Mouse (Mus musculus): ENCODE data around the gene Bpifa6. TPM values are rescaled to one million over a fixed set of nuclear protein-coding genes. Genes with fewer than 3 reads are reported as not detected.

The Bpifa6 gene
- not detected in 2 replicates for total RNA-seq (2014; rRNA removed)
- polyA plus RNA-seq (2015; fragmentation: Nextera tagmentation; extraction: Ambion mirVana): not detected in 2 replicates

DNA sequence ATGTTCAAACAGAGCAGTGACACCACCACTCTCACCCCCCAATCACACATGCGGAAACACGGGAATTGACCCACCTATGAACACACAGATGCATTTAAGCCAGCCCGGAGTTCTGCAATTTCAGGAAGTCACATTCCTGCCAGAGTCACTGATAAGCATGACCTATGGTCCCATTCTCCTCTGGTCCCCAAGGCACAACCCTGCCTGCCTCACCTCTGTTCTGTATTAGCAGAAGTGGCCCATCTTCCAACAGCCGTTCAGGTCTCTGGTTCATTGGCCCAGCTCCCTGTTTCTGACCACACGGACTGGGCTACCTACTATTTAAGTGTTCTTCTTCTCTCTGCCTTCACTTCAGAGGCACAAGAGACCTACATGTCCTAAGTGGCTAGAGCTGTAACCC lies at the start of gene Bpifa6:
Gene Bpifa6 (plus strand): TSS at position 364 of the 400 bp plus-strand sequence.
- DNase-seq (ENCODE audit: low spot score) (no peak), ATAC-seq (ENCODE audit: low FRiP score) (no peak)
- TF ChIP-seq CTCF (IDR thresholded peaks at IDR 0.05): no peak
- Histone ChIP-seq H3K4me3 (ENCODE audit: low read depth, low read length) (no peak within 1 kb of the TSS), H3K9me3 (ENCODE audit: low read length) (no peaks in the 10 kb centered on the region), H3K4me2 (ENCODE audit: low read depth, low read length, poor library complexity, severe bottlenecking) (no peak within 1 kb of the TSS), H3K27ac (ENCODE audit: low read depth, low read length) (no peak within 1 kb of the TSS), H3K4me1 (ENCODE audit: insufficient read depth, low read length) (no peaks in the 10 kb centered on the region), H3K27me3 (ENCODE audit: insufficient read depth, low read length) (no peaks in the 10 kb centered on the region), H3K9ac (replicated peaks; ENCODE audit: low read length, poor library complexity, severe bottlenecking) (no peak within 1 kb of the TSS), H3K36me3 (ENCODE audit: insufficient read depth, low read length) (no peaks in the 10 kb centered on the region)
- 87% methylated on average over 5 of the region's 5 CpGs for WGBS

DNA sequence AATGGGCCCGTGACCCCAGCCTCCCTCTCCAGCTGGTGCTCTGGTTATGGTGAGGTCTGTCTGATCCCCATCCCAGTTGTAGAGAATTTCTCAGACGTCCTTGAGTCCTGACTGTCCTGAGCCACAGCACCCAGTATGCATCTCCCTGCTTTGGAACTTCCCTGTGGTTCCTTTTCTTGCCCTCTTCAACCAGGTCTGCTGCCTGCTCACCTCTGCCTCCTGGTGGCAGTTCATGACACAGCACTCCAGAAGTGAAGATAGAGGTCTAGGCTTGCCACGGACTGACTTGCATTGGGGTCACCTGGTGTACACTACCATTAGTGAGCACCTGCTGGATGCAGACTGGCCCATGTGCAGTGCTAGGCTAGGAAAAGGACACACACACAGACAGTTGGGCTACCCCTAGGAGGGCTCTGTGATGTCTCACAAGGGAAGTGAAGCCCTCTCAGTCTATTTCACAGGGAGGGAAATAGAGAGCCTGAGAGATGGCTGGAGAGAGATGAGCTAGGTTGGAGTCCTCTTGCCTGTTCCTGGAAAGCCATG lies 44.8 kb upstream of the Bpifa6 start:
- no peak for ATAC-seq (ENCODE audit: low FRiP score)
- H3K9me3 ChIP-seq (ENCODE audit: low read length): no peaks in the 10 kb centered on the region
- TF ChIP-seq CTCF (IDR thresholded peaks at IDR 0.05): peak; percentile 86

DNA sequence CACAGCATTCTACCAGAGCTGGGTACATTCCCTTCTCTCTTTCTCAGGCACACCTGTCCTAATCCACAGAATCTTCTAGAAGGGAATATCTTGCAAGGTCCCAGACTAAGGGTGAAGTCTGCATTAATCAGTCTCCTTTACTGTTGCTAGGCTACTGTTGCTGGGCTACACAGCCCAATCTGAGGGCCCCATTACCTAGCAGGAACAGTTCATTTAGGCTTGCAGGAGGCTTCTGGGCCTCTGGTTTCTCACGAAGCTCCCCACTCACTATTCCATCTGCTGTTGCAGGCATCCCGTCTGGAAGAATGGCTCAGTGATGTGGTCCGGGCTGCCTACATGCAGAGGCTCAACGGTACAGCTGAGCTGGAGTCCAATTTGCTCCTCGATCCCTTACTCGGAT lies 43.6 kb upstream of the Bpifa6 start:
- H3K27ac ChIP-seq (ENCODE audit: low read depth, low read length): 0 out of 2 replicates have a peak overlapping the region, but pooled peaks have one; percentile 18
- ATAC-seq (ENCODE audit: low FRiP score): no peak
- TF ChIP-seq CTCF (IDR thresholded peaks at IDR 0.05): no peak
- H3K9ac ChIP-seq (replicated peaks; ENCODE audit: low read length, poor library complexity, severe bottlenecking): no peak overlapping the region
- H3K36me3 ChIP-seq (ENCODE audit: insufficient read depth, low read length): no peaks in the 10 kb centered on the region
- 46% methylated on average over 6 of the region's 6 CpGs for WGBS
- H3K4me1 ChIP-seq (ENCODE audit: insufficient read depth, low read length): peaks cover 5% of the 10 kb centered on the region
- H3K4me2 ChIP-seq (ENCODE audit: low read depth, low read length, poor library complexity, severe bottlenecking): no peak overlapping the region
- H3K27me3 ChIP-seq (ENCODE audit: insufficient read depth, low read length): no peaks in the 10 kb centered on the region
- no peak overlapping the region for H3K4me3 ChIP-seq (ENCODE audit: low read depth, low read length)
- no peaks in the 10 kb centered on the region for H3K9me3 ChIP-seq (ENCODE audit: low read length)
- DNase-seq (ENCODE audit: low spot score): peak; percentile 51

More for the DNA sequence above, 44.8 kb upstream of the Bpifa6 start:
- peaks cover 5% of the 10 kb centered on the region for H3K4me1 ChIP-seq (ENCODE audit: insufficient read depth, low read length)
- no peak overlapping the region for H3K4me3 ChIP-seq (ENCODE audit: low read depth, low read length)
- H3K27ac ChIP-seq (ENCODE audit: low read depth, low read length): no peak overlapping the region
- H3K9ac ChIP-seq (replicated peaks; ENCODE audit: low read length, poor library complexity, severe bottlenecking): no peak overlapping the region
- DNase-seq (ENCODE audit: low spot score): peak; percentile 27
- no peaks in the 10 kb centered on the region for H3K36me3 ChIP-seq (ENCODE audit: insufficient read depth, low read length)
- 40% methylated on average over 3 of the region's 3 CpGs for WGBS
- H3K27me3 ChIP-seq (ENCODE audit: insufficient read depth, low read length): no peaks in the 10 kb centered on the region
- H3K4me2 ChIP-seq (ENCODE audit: low read depth, low read length, poor library complexity, severe bottlenecking): no peak overlapping the region

DNA sequence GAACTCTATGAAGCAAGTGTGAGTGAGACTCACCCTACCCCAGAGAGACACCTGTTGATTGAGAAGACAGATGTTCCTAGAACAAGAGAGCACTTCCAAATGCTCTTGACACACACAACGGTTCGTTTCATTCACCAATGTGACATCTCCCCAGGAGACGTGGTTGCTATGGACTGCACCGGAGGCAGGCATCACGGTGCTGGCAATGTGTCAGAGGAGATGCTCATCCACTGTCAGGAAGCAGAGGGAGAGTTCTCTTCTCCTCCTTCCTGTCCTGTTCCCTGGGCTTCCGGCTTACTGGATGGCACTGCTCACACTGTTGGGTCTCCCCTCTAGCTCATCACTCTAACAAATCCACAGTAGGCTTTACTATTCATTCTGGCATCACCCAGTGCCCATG lies 41.4 kb upstream of the Bpifa6 start:
- ATAC-seq (ENCODE audit: low FRiP score) (no peak), DNase-seq (ENCODE audit: low spot score) (peak; percentile 50)
- Histone ChIP-seq H3K9me3 (ENCODE audit: low read length) (no peaks in the 10 kb centered on the region), H3K27ac (ENCODE audit: low read depth, low read length) (no peak overlapping the region), H3K9ac (replicated peaks; ENCODE audit: low read length, poor library complexity, severe bottlenecking) (no peak overlapping the region), H3K36me3 (ENCODE audit: insufficient read depth, low read length) (no peaks in the 10 kb centered on the region), H3K27me3 (ENCODE audit: insufficient read depth, low read length) (no peaks in the 10 kb centered on the region), H3K4me1 (ENCODE audit: insufficient read depth, low read length) (peaks cover 5% of the 10 kb centered on the region), H3K4me2 (ENCODE audit: low read depth, low read length, poor library complexity, severe bottlenecking) (no peak overlapping the region), H3K4me3 (ENCODE audit: low read depth, low read length) (no peak overlapping the region)
- TF ChIP-seq CTCF (IDR thresholded peaks at IDR 0.05): no peak
- 54% methylated on average over 6 of the region's 6 CpGs for WGBS

DNA sequence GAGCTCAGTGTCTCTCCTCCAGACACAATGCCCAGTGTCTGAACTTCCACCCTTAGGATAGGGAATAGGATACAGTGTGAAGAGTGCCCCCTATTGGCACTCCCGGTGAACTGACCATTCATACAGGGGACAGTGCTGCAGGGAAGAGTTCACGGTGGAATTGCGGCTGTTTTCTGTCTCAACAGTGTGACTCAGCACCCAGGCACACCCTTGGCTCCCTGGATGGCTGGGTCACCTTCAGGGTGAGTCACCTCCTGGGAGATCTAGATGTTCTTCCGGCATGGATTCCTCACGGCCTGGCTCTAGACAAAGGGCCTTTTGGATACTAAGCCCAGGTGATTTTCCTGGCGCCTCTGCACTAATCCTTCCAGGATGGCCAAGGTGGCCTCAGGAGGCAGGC lies 39.4 kb upstream of the Bpifa6 start:
- Histone ChIP-seq H3K4me2 (ENCODE audit: low read depth, low read length, poor library complexity, severe bottlenecking) (no peak overlapping the region), H3K27ac (ENCODE audit: low read depth, low read length) (no peak overlapping the region), H3K9ac (replicated peaks; ENCODE audit: low read length, poor library complexity, severe bottlenecking) (no peak overlapping the region), H3K27me3 (ENCODE audit: insufficient read depth, low read length) (no peaks in the 10 kb centered on the region), H3K4me1 (ENCODE audit: insufficient read depth, low read length) (peaks cover 5% of the 10 kb centered on the region), H3K36me3 (ENCODE audit: insufficient read depth, low read length) (no peaks in the 10 kb centered on the region), H3K9me3 (ENCODE audit: low read length) (no peaks in the 10 kb centered on the region), H3K4me3 (ENCODE audit: low read depth, low read length) (no peak overlapping the region)
- TF ChIP-seq CTCF (IDR thresholded peaks at IDR 0.05): no peak
- 91% methylated on average over 6 of the region's 6 CpGs for WGBS
- ATAC-seq (ENCODE audit: low FRiP score) (no peak), DNase-seq (ENCODE audit: low spot score) (no peak)

DNA sequence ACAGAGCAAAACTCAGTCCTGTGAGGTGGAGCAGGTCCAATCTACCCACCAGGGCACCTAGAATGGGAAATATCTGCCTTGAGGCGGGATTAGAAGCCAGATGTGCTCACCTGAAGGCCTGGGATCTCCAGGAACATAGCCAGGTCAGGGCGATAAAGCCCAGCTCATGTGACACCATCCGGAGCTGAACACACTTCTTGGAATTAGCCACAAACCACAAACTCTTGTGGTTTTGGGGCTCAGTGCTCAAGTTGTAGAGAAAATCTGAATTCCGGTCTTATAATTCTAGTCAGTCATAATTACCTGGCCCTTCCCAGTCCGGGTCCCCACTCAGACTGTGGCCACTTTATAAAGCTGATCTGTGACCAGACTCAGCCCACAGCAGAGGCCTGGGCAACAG lies 36.9 kb upstream of the Bpifa6 start, which contains the start of gene Bpifb4:
Gene Bpifb4 (plus strand): TSS at position 370 of the 400 bp plus-strand sequence.
- Histone ChIP-seq H3K9ac (replicated peaks; ENCODE audit: low read length, poor library complexity, severe bottlenecking) (no peak within 1 kb of the TSS), H3K27ac (ENCODE audit: low read depth, low read length) (no peak within 1 kb of the TSS), H3K27me3 (ENCODE audit: insufficient read depth, low read length) (no peaks in the 10 kb centered on the region), H3K4me2 (ENCODE audit: low read depth, low read length, poor library complexity, severe bottlenecking) (no peak within 1 kb of the TSS), H3K36me3 (ENCODE audit: insufficient read depth, low read length) (no peaks in the 10 kb centered on the region), H3K4me1 (ENCODE audit: insufficient read depth, low read length) (no peaks in the 10 kb centered on the region), H3K9me3 (ENCODE audit: low read length) (no peaks in the 10 kb centered on the region), H3K4me3 (ENCODE audit: low read depth, low read length) (no peak within 1 kb of the TSS)
- WGBS: 84% methylated on average over 5 of the region's 5 CpGs
- TF ChIP-seq CTCF (IDR thresholded peaks at IDR 0.05): no peak
- ATAC-seq (ENCODE audit: low FRiP score): no peak
- DNase-seq (ENCODE audit: low spot score): no peak

Data from midbrain, postnatal 0 days (tissue).